Mouse (Mus musculus) lung, embryonic 15.5 days (tissue): ENCODE measurements at regions not wholly inside any gene's neighbourhood (a gene's known extent, or its start where the extent isn't known, plus 50 kb on each side); places are given as distances from the start of the nearest gene placed in this dataset.

Source experiments
- ATAC-seq: fragments of 200-750 bp; cut with Nextera tagmentation; 2 replicates; pipeline ENCODE4 v1.8.0; 2017; ENCODE audit warnings: moderate number of reproducible peaks, borderline replicate concordance; ENCODE audit not compliant: low FRiP score, low TSS enrichment; ENCODE audit errors: extremely low read depth
- H3K27ac ChIP-seq: fragments of 300-500 bp; sonication (generic); 2 replicates; pipeline ENCODE4 v1.5.1; 2015; ENCODE audit warnings: moderate library complexity, mild to moderate bottlenecking, inconsistent platforms
- H3K27me3 ChIP-seq: fragments of 300-500 bp; sonication (generic); 2 replicates; pipeline ENCODE4 v1.6.1; 2015; ENCODE audit warnings: inconsistent platforms
- H3K36me3 ChIP-seq: fragments of 300-500 bp; sonication (generic); 2 replicates; pipeline ENCODE4 v1.6.1; 2015; ENCODE audit warnings: inconsistent platforms
- H3K4me1 ChIP-seq: fragments of 300-500 bp; sonication (generic); 2 replicates; pipeline ENCODE4 v1.6.1; 2015; ENCODE audit warnings: inconsistent platforms
- H3K4me2 ChIP-seq: fragments of 300-500 bp; sonication (generic); 2 replicates; pipeline ENCODE4 v1.6.1; 2015; ENCODE audit warnings: inconsistent platforms, mild to moderate bottlenecking, moderate library complexity
- H3K4me3 ChIP-seq: fragments of 300-500 bp; sonication (generic); 2 replicates; pipeline ENCODE4 v1.5.1; 2015; ENCODE audit warnings: mild to moderate bottlenecking, inconsistent platforms
- H3K9ac ChIP-seq: fragments of 300-500 bp; sonication (generic); 2 replicates; pipeline ENCODE4 v1.6.1; 2015; ENCODE audit warnings: inconsistent platforms
- H3K9me3 ChIP-seq: fragments of 300-500 bp; sonication (generic); 2 replicates; pipeline ENCODE4 v1.6.1; 2016; ENCODE audit warnings: inconsistent platforms
- WGBS: fragments of 180-500 bp; shearing (Covaris S2); methylation state at CpG from one replicate; pipeline ENCODE4 v1.1.7; 2015; 5-methylcytosine and 5-hydroxymethylcytosine counted together

GRCm38 (mm10) chr7:138448519-138448918, 51.0 kb upstream of the Tcerg1l start:
- ATAC-seq: no peak
- 83% methylated on average over 7 of the region's 7 CpGs for WGBS
- H3K27ac ChIP-seq: no peak overlapping the region
- H3K36me3 ChIP-seq: no peaks in the 10 kb centered on the region
- no peaks in the 10 kb centered on the region for H3K27me3 ChIP-seq
- no peak overlapping the region for H3K4me3 ChIP-seq
- no peaks in the 10 kb centered on the region for H3K9me3 ChIP-seq
- H3K4me1 ChIP-seq: no peaks in the 10 kb centered on the region
- no peak overlapping the region for H3K4me2 ChIP-seq
- no peak overlapping the region for H3K9ac ChIP-seq
